Mouse (Mus musculus) thymus, adult 2 months (tissue): ENCODE results near the gene Kcnab1.

Source experiments
- CTCF ChIP-seq: fragments of 200-500 bp; IDR thresholded peaks from 2 replicates; pipeline ENCODE4 v1.5.1; 2012; ENCODE audit warnings: mild to moderate bottlenecking, control low read depth, low read length, moderate library complexity, borderline replicate concordance; ENCODE audit not compliant: control insufficient read depth, poor library complexity, insufficient read depth; ENCODE audit errors: extremely low read depth
- POLR2A ChIP-seq: fragments of 200-500 bp; IDR thresholded peaks from 2 replicates; pipeline ENCODE4 v1.6.1; 2012; ENCODE audit warnings: mild to moderate bottlenecking, low read length, control low read depth, moderate library complexity; ENCODE audit not compliant: control insufficient read depth, poor library complexity, insufficient read depth; ENCODE audit errors: extremely low read depth

- TF ChIP-seq POLR2A (no peak), CTCF (no peak)
Observed at GRCm38 (mm10) chr3:65231419-65232090, 122.4 kb downstream of the Kcnab1 start.
